In the genomic region with DNA sequence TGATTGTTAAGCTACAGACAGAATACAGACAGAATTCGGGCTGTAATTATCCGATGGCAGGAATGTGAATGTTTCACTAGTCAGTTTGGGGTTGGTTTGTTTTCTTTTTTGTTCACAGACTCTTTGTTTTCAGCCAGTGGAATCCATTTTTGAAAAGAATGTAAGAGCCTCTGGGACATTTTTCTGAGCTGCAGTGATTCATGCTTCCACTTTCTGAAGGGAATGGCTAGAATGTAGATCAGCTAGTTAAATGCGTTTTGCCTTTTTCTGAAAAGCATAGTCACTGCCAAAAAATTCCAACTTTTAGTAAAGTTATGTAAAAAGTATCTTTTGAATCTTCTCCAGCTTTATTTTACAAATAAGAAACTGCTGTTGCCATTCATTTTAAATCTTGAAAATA, we compare ENCODE assay signal across 13 mouse cellular contexts.
DNase-seq lines count a peak whose midpoint lies in the region; ATAC-seq and TF ChIP-seq lines count a peak whose summit lies in the region.
"Had no signal": no experiment of that assay in that cellular context is flagged by ENCODE, and none has a peak within 500 bp of the region (broad histone marks: within the 10 kb centered on the region; RNA-seq: fewer than 3 reads in every experiment).

No protein-coding gene starts in this region.

- TF ChIP-seq POLR2A in lung, adult 2 months (IDR thresholded peaks at IDR 0.05; ENCODE audit: borderline replicate concordance, extremely low read depth, low read depth, low read length): no peak

- no peak for DNase-seq in heart, postnatal 0 days (ENCODE audit: low spot score)
- no peak for DNase-seq in heart, postnatal 14 days
- DNase-seq in lung, embryonic 14.5 days: peak; percentile 51
- DNase-seq in lung, adult 2 months: no peak
- peak; percentile 30 for DNase-seq in adipocyte (ENCODE audit: low spot score)
- DNase-seq in fibroblast of lung, adult 2 months (ENCODE audit: low read depth): peak; percentile 35
- DNase-seq in left cerebral cortex, postnatal 10 days (ENCODE audit: extremely low spot score in 1 of 2, low spot score in 2 of 2): no peak
- no peak for DNase-seq in right cerebral cortex, postnatal 36 days (ENCODE audit: low spot score in 2 of 2)
- DNase-seq: adrenal gland, postnatal 25 days; cerebellum, adult 11-12 months; kidney, adult 8-10 months; spleen, adult 18-20 months; thymus, adult 2 months had no signal

- ATAC-seq in heart, postnatal 0 days (ENCODE audit: insufficient read depth, low read depth): no peak
- ATAC-seq in lung, embryonic 14.5 days (ENCODE audit: insufficient read depth): no peak

- no peaks in the 10 kb centered on the region for H3K36me3 ChIP-seq in heart, postnatal 0 days (replicated peaks; ENCODE audit: control insufficient read depth, insufficient read depth, low read length)
- peaks cover 4% of the 10 kb centered on the region; the same call in 1 of the 2 replicates for H3K36me3 ChIP-seq in lung, embryonic 14.5 days (ENCODE audit: insufficient read depth)

- H3K4me2 ChIP-seq in heart, postnatal 0 days (ENCODE audit: low read depth, low read length): no peak overlapping the region
- no peak overlapping the region for H3K4me2 ChIP-seq in lung, embryonic 14.5 days

- TF ChIP-seq CTCF in heart, postnatal 0 days (IDR thresholded peaks at IDR 0.05; ENCODE audit: low read depth): no peak
- TF ChIP-seq CTCF in lung, embryonic 14.5 days (IDR thresholded peaks at IDR 0.05; ENCODE audit: low read depth): no peak
- TF ChIP-seq CTCF in lung, adult 2 months (IDR thresholded peaks at IDR 0.05; ENCODE audit: insufficient read depth, low read length): no peak

- H3K27ac ChIP-seq in heart, postnatal 0 days (ENCODE audit: low read depth): peak overlapping the region; percentile 48
- H3K27ac ChIP-seq in lung, embryonic 14.5 days (ENCODE audit: low read depth): peak overlapping the region; percentile 66; the same call in 1 of the 2 replicates

- H3K9ac ChIP-seq in heart, postnatal 0 days (replicated peaks; ENCODE audit: low read depth, low read length): no peak overlapping the region
- H3K9ac ChIP-seq in lung, embryonic 14.5 days: no peak overlapping the region

- H3K9me3 ChIP-seq in heart, postnatal 0 days (replicated peaks; ENCODE audit: control insufficient read depth, low read length): no peaks in the 10 kb centered on the region
- H3K9me3 ChIP-seq in lung, embryonic 14.5 days (ENCODE audit: low read depth, low read length): no peaks in the 10 kb centered on the region

- 58% methylated on average over 3 of the region's 3 CpGs for WGBS in heart, postnatal 0 days
- 47% methylated on average over 3 of the region's 3 CpGs for WGBS in lung, embryonic 14.5 days
- WGBS in lung, adult 2 months: 52% methylated on average over 3 of the region's 3 CpGs

- intact Hi-C loops in heart, postnatal 14 days (cut with DNase I): no loop called here
- intact Hi-C loops in left cerebral cortex, postnatal 10 days (cut with DNase I): no loop called here

- H3K4me3 ChIP-seq in heart, postnatal 0 days (ENCODE audit: low read depth, low read length): no peak overlapping the region
- no peak overlapping the region for H3K4me3 ChIP-seq in lung, embryonic 14.5 days (ENCODE audit: low read depth, low read length)
- no peak overlapping the region for H3K4me3 ChIP-seq in lung, adult 2 months (replicated peaks; ENCODE audit: extremely low read depth, low read depth, low read length)

- H3K4me1 ChIP-seq in heart, postnatal 0 days (ENCODE audit: control insufficient read depth, insufficient read depth): no peaks in the 10 kb centered on the region; the same call in 1 of the 2 replicates
- 0 out of 2 replicates have a peak, but pooled peaks cover 4% of the 10 kb centered on the region for H3K4me1 ChIP-seq in lung, embryonic 14.5 days (ENCODE audit: insufficient read depth)
- peaks cover 26% of the 10 kb centered on the region for H3K4me1 ChIP-seq in lung, adult 2 months (ENCODE audit: control insufficient read depth, insufficient read depth, low read length)

- no peaks in the 10 kb centered on the region for H3K27me3 ChIP-seq in heart, postnatal 0 days (ENCODE audit: control insufficient read depth, insufficient read depth, low read length)
- H3K27me3 ChIP-seq in lung, embryonic 14.5 days (ENCODE audit: insufficient read depth, low read length): no peaks in the 10 kb centered on the region

- no peak for TF ChIP-seq EP300 in heart, postnatal 0 days (IDR thresholded peaks at IDR 0.05; ENCODE audit: low read depth)

Comparison
In these comparisons a context has a peak if more than half of its experiments do, and no peak if none do; other contexts are left out.
1. DNase-seq: peak in lung, embryonic 14.5 days (single experiment), adipocyte (single experiment) and fibroblast of lung, adult 2 months (single experiment); none in heart, postnatal 0 days (single experiment), heart, postnatal 14 days (0 of 2), lung, adult 2 months (single experiment), left cerebral cortex, postnatal 10 days (0 of 2) and right cerebral cortex, postnatal 36 days (0 of 2).